Mouse (Mus musculus) kidney, embryonic 16.5 days (tissue): ENCODE data around the gene Pqlc3. TPM values are rescaled to one million over a fixed set of nuclear protein-coding genes. Genes with fewer than 3 reads are reported as not detected.

Experiments
- ATAC-seq: fragments of 200-750 bp; cut with Nextera tagmentation; 2 replicates; pipeline ENCODE4 v1.8.0; 2017; ENCODE audit warnings: moderate TSS enrichment; ENCODE audit not compliant: low FRiP score, low TSS enrichment
- H3K27ac ChIP-seq: fragments of 300-500 bp; sonication (generic); 2 replicates; pipeline ENCODE4 v1.5.1; 2014; ENCODE audit warnings: low read length
- H3K27me3 ChIP-seq: fragments of 300-500 bp; sonication (generic); 2 replicates; pipeline ENCODE4 v1.6.1; 2014; ENCODE audit warnings: low read length, control low read depth, mixed read lengths; ENCODE audit not compliant: insufficient read depth
- H3K36me3 ChIP-seq: fragments of 300-500 bp; sonication (generic); 2 replicates; pipeline ENCODE4 v1.6.1; 2014; ENCODE audit warnings: low read length, control low read depth, mixed read lengths; ENCODE audit not compliant: insufficient read depth
- H3K4me1 ChIP-seq: fragments of 300-500 bp; sonication (generic); 2 replicates; pipeline ENCODE4 v1.6.1; 2014; ENCODE audit warnings: low read length, control low read depth, mixed read lengths; ENCODE audit not compliant: insufficient read depth
- H3K4me2 ChIP-seq: fragments of 300-500 bp; sonication (generic); replicated peaks from 2 replicates; pipeline ENCODE4 v1.6.1; 2014; ENCODE audit warnings: low read depth, low read length
- H3K4me3 ChIP-seq: fragments of 300-500 bp; sonication (generic); 2 replicates; pipeline ENCODE4 v1.5.1; 2014; ENCODE audit warnings: mild to moderate bottlenecking, low read length
- H3K9ac ChIP-seq: fragments of 300-500 bp; sonication (generic); replicated peaks from 2 replicates; pipeline ENCODE4 v1.6.1; 2014; ENCODE audit warnings: low read length
- H3K9me3 ChIP-seq: fragments of 300-500 bp; sonication (generic); 2 replicates; pipeline ENCODE4 v1.6.1; 2016; ENCODE audit warnings: low read length, control low read depth
- WGBS: fragments of 180-500 bp; shearing (Covaris S2); extraction: QIAGEN DNeasy Blood & Tissue Kit; methylation state at CpG from one replicate; pipeline ENCODE4 v1.1.7; 2014; 5-methylcytosine and 5-hydroxymethylcytosine counted together
- polyA plus RNA-seq: library from polyadenylated mRNA; unstranded; fragments of >200 nt; fragmentation: Nextera tagmentation; extraction: Ambion mirVana; gene quantifications from 2 replicates; pipeline ENCODE4 v1.2.1, GENCODE M21; 2015

Gene Pqlc3
- polyA plus RNA-seq, result 3.7 and 4.7 TPM in 2 replicates

GRCm38 (mm10) chr12:16999739-17000497 is at the start of gene Pqlc3:
Gene Pqlc3, minus strand, starts transcription at chr12:17000408.
- Histone ChIP-seq H3K4me1 (peaks cover 7% of the 10 kb centered on the region), H3K27me3 (peaks cover 11% of the 10 kb centered on the region), H3K4me2 (peak within 1 kb of the TSS; percentile 88), H3K36me3 (no peaks in the 10 kb centered on the region), H3K4me3 (peak within 1 kb of the TSS; percentile 63), H3K9me3 (no peaks in the 10 kb centered on the region), H3K9ac (peak within 1 kb of the TSS; percentile 60), H3K27ac (no peak within 1 kb of the TSS)
- WGBS, result 2% methylated on average over 57 of the region's 57 CpGs
- peak; percentile 94 for ATAC-seq

GRCm38 (mm10) chr12:17049796-17050195 is 49.6 kb upstream of the Pqlc3 start:
- Histone ChIP-seq H3K36me3 (no peaks in the 10 kb centered on the region), H3K27me3 (no peaks in the 10 kb centered on the region), H3K9me3 (no peaks in the 10 kb centered on the region), H3K9ac (no peak overlapping the region), H3K4me1 (no peaks in the 10 kb centered on the region), H3K27ac (no peak overlapping the region), H3K4me3 (no peak overlapping the region), H3K4me2 (no peak overlapping the region)
- WGBS, result 100% methylated on average over 1 of the region's 1 CpGs
- no peak for ATAC-seq

- Histone ChIP-seq H3K27me3 (no peaks in the 10 kb centered on the region), H3K36me3 (no peaks in the 10 kb centered on the region), H3K4me1 (no peaks in the 10 kb centered on the region), H3K4me2 (no peak overlapping the region), H3K4me3 (no peak overlapping the region), H3K9me3 (no peaks in the 10 kb centered on the region), H3K9ac (no peak overlapping the region), H3K27ac (no peak overlapping the region)
- WGBS, result 66% methylated on average over 7 of the region's 7 CpGs
- no peak for ATAC-seq
These were observed 48.9 kb upstream of the Pqlc3 start for GRCm38 (mm10) chr12:17048979-17049612.

GRCm38 (mm10) chr12:17043311-17043710 is 43.1 kb upstream of the Pqlc3 start:
- Histone ChIP-seq H3K9ac (no peak overlapping the region), H3K4me2 (no peak overlapping the region), H3K27ac (no peak overlapping the region), H3K27me3 (no peaks in the 10 kb centered on the region), H3K4me3 (no peak overlapping the region), H3K36me3 (no peaks in the 10 kb centered on the region), H3K9me3 (no peaks in the 10 kb centered on the region), H3K4me1 (no peaks in the 10 kb centered on the region)
- 43% methylated on average over 5 of the region's 5 CpGs for WGBS
- ATAC-seq, result no peak

GRCm38 (mm10) chr12:17040567-17040966 is 40.4 kb upstream of the Pqlc3 start:
- H3K4me3 ChIP-seq, result no peak overlapping the region
- H3K9me3 ChIP-seq, result no peaks in the 10 kb centered on the region
- no peak for ATAC-seq
- H3K27ac ChIP-seq, result no peak overlapping the region
- H3K27me3 ChIP-seq, result no peaks in the 10 kb centered on the region
- 67% methylated on average over 1 of the region's 1 CpGs for WGBS
- H3K4me2 ChIP-seq, result no peak overlapping the region
- no peaks in the 10 kb centered on the region for H3K4me1 ChIP-seq
- no peaks in the 10 kb centered on the region for H3K36me3 ChIP-seq
- H3K9ac ChIP-seq, result no peak overlapping the region

DNA sequence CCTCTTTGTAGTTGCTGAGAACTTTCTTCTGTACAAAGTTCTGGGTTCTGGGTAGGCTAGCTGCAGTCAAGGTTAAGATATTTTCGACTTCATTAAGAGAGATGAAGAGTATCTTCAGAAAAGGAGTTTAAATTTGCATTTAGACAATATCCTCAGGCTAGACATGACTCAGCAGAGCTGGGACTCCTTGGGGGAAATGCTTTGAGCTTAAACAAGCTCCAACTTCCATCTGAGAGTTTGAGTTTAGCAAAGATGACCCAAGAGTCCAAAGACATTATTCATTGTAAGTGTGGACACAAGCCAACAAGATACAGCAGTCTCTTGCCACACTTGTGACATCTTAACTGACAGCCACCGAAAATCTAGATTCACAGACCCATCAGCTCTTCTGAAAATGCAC is 39.2 kb upstream of the Pqlc3 start:
- 66% methylated on average over 2 of the region's 2 CpGs for WGBS

GRCm38 (mm10) chr12:17038246-17038645 is 38.0 kb upstream of the Pqlc3 start:
- no peak overlapping the region for H3K27ac ChIP-seq
- WGBS, result 82% methylated on average over 6 of the region's 6 CpGs
- no peaks in the 10 kb centered on the region for H3K4me1 ChIP-seq
- no peak overlapping the region for H3K9ac ChIP-seq
- peaks cover 3% of the 10 kb centered on the region; the same call in 1 of the 2 replicates for H3K27me3 ChIP-seq
- H3K4me3 ChIP-seq, result no peak overlapping the region
- ATAC-seq, result no peak
- no peaks in the 10 kb centered on the region for H3K36me3 ChIP-seq
- no peak overlapping the region for H3K4me2 ChIP-seq
- no peaks in the 10 kb centered on the region for H3K9me3 ChIP-seq

More for the DNA sequence above, 39.2 kb upstream of the Pqlc3 start:
- Histone ChIP-seq H3K4me2 (no peak overlapping the region), H3K4me3 (no peak overlapping the region), H3K9me3 (no peaks in the 10 kb centered on the region), H3K27me3 (peaks cover 3% of the 10 kb centered on the region; the same call in 1 of the 2 replicates), H3K27ac (no peak overlapping the region), H3K9ac (no peak overlapping the region), H3K36me3 (no peaks in the 10 kb centered on the region), H3K4me1 (no peaks in the 10 kb centered on the region)
- no peak for ATAC-seq

DNA sequence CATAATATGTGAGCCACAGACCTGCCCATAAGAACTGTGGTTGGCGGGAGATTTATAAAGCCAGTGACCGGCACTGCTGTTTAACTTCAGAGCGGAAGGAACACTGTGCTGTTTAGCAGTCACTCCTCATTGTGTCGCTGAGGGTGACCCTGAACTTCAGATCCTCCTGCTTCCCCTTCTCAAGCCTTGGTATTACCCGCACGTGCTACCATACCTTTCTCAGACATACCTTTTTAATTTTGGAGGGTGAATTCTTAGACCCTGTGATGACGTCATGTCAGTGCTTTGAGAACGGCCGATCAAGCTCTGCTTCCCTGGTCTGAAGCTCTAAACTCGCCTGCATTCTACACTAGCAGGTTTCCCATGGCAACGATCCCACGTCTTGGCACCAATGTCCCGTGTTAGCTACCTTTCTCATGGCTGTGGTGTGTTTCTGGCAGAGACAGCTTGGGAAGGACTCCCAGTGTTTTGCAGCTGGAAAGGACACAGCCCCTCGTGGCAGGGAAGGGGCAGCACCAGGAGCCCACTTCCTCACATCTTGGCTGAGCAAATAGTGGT is 36.9 kb upstream of the Pqlc3 start:
- no peaks in the 10 kb centered on the region for H3K9me3 ChIP-seq
- ATAC-seq, result no peak
- no peak overlapping the region for H3K4me2 ChIP-seq
- H3K27ac ChIP-seq, result no peak overlapping the region
- H3K4me3 ChIP-seq, result no peak overlapping the region
- WGBS, result 68% methylated on average over 14 of the region's 14 CpGs
- no peaks in the 10 kb centered on the region for H3K4me1 ChIP-seq
- peaks cover 3% of the 10 kb centered on the region; the same call in 1 of the 2 replicates for H3K27me3 ChIP-seq
- H3K9ac ChIP-seq, result no peak overlapping the region
- no peaks in the 10 kb centered on the region for H3K36me3 ChIP-seq

DNA sequence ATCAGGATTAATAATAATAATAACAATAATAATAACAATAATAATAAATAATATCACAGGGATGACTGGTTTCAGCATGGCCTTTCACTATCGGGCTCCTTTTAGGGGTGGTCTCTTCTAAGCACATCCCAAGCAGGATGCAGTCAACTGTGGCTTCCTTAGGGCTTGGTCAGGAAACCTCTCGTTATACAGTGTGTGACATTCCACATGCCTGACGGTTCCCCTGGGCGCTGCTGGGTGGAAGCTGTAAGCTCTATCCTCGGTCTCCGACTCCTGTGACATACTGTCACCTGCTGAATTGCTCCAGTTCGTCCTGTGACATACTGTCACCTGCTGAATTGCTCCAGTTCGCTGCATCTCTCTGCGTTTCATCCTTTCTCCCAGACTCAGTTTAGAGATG is 36.3 kb upstream of the Pqlc3 start:
- 43% methylated on average over 9 of the region's 9 CpGs for WGBS
- ATAC-seq, result no peak
- H3K36me3 ChIP-seq, result no peaks in the 10 kb centered on the region
- H3K27ac ChIP-seq, result no peak overlapping the region
- no peak overlapping the region for H3K4me2 ChIP-seq
- no peak overlapping the region for H3K4me3 ChIP-seq
- H3K4me1 ChIP-seq, result no peaks in the 10 kb centered on the region
- peaks cover 3% of the 10 kb centered on the region; the same call in 1 of the 2 replicates for H3K27me3 ChIP-seq
- no peak overlapping the region for H3K9ac ChIP-seq
- H3K9me3 ChIP-seq, result no peaks in the 10 kb centered on the region

DNA sequence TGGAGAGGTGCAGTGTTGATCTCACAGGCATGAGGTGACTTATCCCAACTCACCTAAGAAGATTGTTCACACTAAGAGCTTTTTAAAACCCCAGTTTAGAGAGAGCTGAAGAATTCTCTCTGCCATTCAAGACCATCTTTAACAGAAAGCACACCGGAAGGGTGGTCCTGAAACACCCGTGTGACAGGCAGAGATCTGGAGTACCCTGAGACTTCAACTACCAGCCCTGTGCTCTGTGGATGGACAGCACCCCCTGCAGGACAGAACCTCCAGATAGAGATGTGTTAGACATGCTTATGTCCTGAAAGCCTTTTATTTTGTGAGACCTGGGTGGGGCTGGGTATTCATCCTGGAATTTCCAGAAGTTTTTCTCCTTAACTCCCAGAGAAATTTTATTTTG is 34.9 kb upstream of the Pqlc3 start:
- Histone ChIP-seq H3K36me3 (no peaks in the 10 kb centered on the region), H3K4me3 (no peak overlapping the region), H3K4me2 (no peak overlapping the region), H3K4me1 (no peaks in the 10 kb centered on the region), H3K27me3 (peaks cover 8% of the 10 kb centered on the region; the same call in 1 of the 2 replicates), H3K27ac (no peak overlapping the region), H3K9me3 (no peaks in the 10 kb centered on the region), H3K9ac (no peak overlapping the region)
- WGBS, result 45% methylated on average over 2 of the region's 2 CpGs
- ATAC-seq, result no peak
